Mouse (Mus musculus) MEL (cell line): Measurements from ENCODE around the gene Fkbp6. TPM values are rescaled to one million over a fixed set of nuclear protein-coding genes. Genes with fewer than 3 reads are reported as not detected.

Source experiments
- DNase-seq: peaks from one replicate; pipeline ENCODE4 v3.0.0; 2011; ENCODE audit warnings: low read depth, low spot score
- H3K27ac ChIP-seq: 2 replicates; pipeline ENCODE4 v1.5.1; 2012; ENCODE audit warnings: low read depth, mild to moderate bottlenecking, control low read depth, low read length, moderate library complexity; ENCODE audit not compliant: control insufficient read depth
- H3K27me3 ChIP-seq, 2 experiments: fragments of 150-350 bp in 1 of 2; sonication (generic) in 1 of 2; 2 replicates each; pipeline ENCODE4 v1.6.1; 2012; ENCODE audit warnings: low read length in 2 of 2, mild to moderate bottlenecking in 2 of 2, improper control_type of control experiment in 1 of 2, moderate library complexity in 1 of 2; ENCODE audit not compliant: insufficient read depth in 2 of 2, control insufficient read depth in 1 of 2
- H3K36me3 ChIP-seq, 2 experiments: 2 replicates each; pipeline ENCODE4 v1.6.1; 2012 to 2014; ENCODE audit warnings: low read length in 2 of 2, improper control_type of control experiment in 1 of 2, inconsistent platforms in 1 of 2, mild to moderate bottlenecking in 1 of 2; ENCODE audit not compliant: insufficient read depth in 2 of 2, control insufficient read depth in 1 of 2
- H3K4me1 ChIP-seq, 2 experiments: fragments of 150-350 bp in 1 of 2; sonication (generic) in 1 of 2; 2 replicates each; pipeline ENCODE4 v1.6.1; 2012; ENCODE audit warnings: low read length in 2 of 2, improper control_type of control experiment in 1 of 2, mild to moderate bottlenecking in 1 of 2; ENCODE audit not compliant: insufficient read depth in 2 of 2, control insufficient read depth in 1 of 2
- H3K4me3 ChIP-seq, 2 experiments: fragments of 150-350 bp in 1 of 2; sonication (generic) in 1 of 2; 2 replicates each; pipeline ENCODE4 v1.5.1; 2012; ENCODE audit warnings: low read depth in 2 of 2, low read length in 2 of 2, mild to moderate bottlenecking in 2 of 2, moderate library complexity in 2 of 2, control low read depth in 1 of 2, improper control_type of control experiment in 1 of 2; ENCODE audit not compliant: control insufficient read depth in 1 of 2, insufficient read depth in 1 of 2
- H3K79me2 ChIP-seq: 2 replicates; pipeline ENCODE4 v1.6.1; 2012; ENCODE audit warnings: mild to moderate bottlenecking, low read length, moderate library complexity; ENCODE audit not compliant: control insufficient read depth, poor library complexity, insufficient read depth
- H3K9ac ChIP-seq: 2 replicates; pipeline ENCODE4 v1.6.1; 2012; ENCODE audit warnings: low read depth, mild to moderate bottlenecking, control low read depth, low read length, moderate library complexity; ENCODE audit not compliant: control insufficient read depth, poor library complexity, severe bottlenecking
- H3K9me3 ChIP-seq: fragments of 150-350 bp; sonication (generic); replicated peaks from 2 replicates; pipeline ENCODE4 v1.6.1; 2012; ENCODE audit warnings: mild to moderate bottlenecking, low read length, improper control_type of control experiment, moderate library complexity; ENCODE audit not compliant: insufficient read depth
- CTCF ChIP-seq, 3 experiments: IDR thresholded peaks in 2 of 3; conservative IDR thresholded peaks in 1 of 3; 2 replicates each; pipeline ENCODE4 v1.5.1; 2011 to 2012; ENCODE audit warnings: low read length in 3 of 3, low read depth in 2 of 3, mild to moderate bottlenecking in 2 of 3, improper control_type of control experiment in 1 of 3, inconsistent platforms in 1 of 3, mixed read lengths in 1 of 3, moderate library complexity in 1 of 3; ENCODE audit not compliant: control insufficient read depth in 1 of 3, insufficient read depth in 1 of 3, poor library complexity in 1 of 3, severe bottlenecking in 1 of 3
- EP300 ChIP-seq, 2 experiments: IDR thresholded peaks; 2 replicates each; pipeline ENCODE4 v1.6.1; 2011; ENCODE audit warnings: improper control_type of control experiment in 2 of 2, low read length in 2 of 2, low read depth in 1 of 2, mild to moderate bottlenecking in 1 of 2
- GATA1 ChIP-seq: IDR thresholded peaks from 2 replicates; pipeline ENCODE4 v1.6.1; 2011; ENCODE audit warnings: low read depth, low read length, improper control_type of control experiment
- HCFC1 ChIP-seq: IDR thresholded peaks from 2 replicates; pipeline ENCODE4 v1.6.1; 2012; ENCODE audit warnings: low read depth, mild to moderate bottlenecking, inconsistent platforms, low read length, improper control_type of control experiment, moderate library complexity
- KAT2A ChIP-seq: conservative IDR thresholded peaks from 2 replicates; pipeline ENCODE4 v1.6.1; 2012; ENCODE audit warnings: low read depth, low read length, improper control_type of control experiment, inconsistent platforms
- MAX ChIP-seq: IDR thresholded peaks from 2 replicates; pipeline ENCODE4 v1.6.1; 2011; ENCODE audit warnings: low read length, improper control_type of control experiment
- MAZ ChIP-seq: IDR thresholded peaks from 2 replicates; pipeline ENCODE4 v1.6.1; 2012; ENCODE audit warnings: low read depth, mild to moderate bottlenecking, inconsistent platforms, low read length, improper control_type of control experiment
- MXI1 ChIP-seq: IDR thresholded peaks from 2 replicates; pipeline ENCODE4 v1.6.1; 2011; ENCODE audit warnings: mild to moderate bottlenecking, low read depth, low read length, improper control_type of control experiment
- MYC ChIP-seq: IDR thresholded peaks from 2 replicates; pipeline ENCODE4 v1.6.1; 2011; ENCODE audit warnings: low read depth, mild to moderate bottlenecking, low read length, improper control_type of control experiment, moderate library complexity
- NELFE ChIP-seq: IDR thresholded peaks from 2 replicates; pipeline ENCODE4 v1.6.1; 2011; ENCODE audit warnings: low read depth, low read length, improper control_type of control experiment
- POLR2AphosphoS2 ChIP-seq: IDR thresholded peaks from 2 replicates; pipeline ENCODE4 v1.6.1; 2011; ENCODE audit warnings: low read length, improper control_type of control experiment
- RCOR1 ChIP-seq: IDR thresholded peaks from 2 replicates; pipeline ENCODE4 v1.6.1; 2012; ENCODE audit warnings: low read depth, mild to moderate bottlenecking, inconsistent platforms, low read length, improper control_type of control experiment
- SIN3A ChIP-seq: IDR thresholded peaks from 2 replicates; pipeline ENCODE4 v1.6.1; 2012; ENCODE audit warnings: low read length, improper control_type of control experiment, inconsistent platforms
- TCF12 ChIP-seq: IDR thresholded peaks from 2 replicates; pipeline ENCODE4 v1.6.1; 2014; ENCODE audit warnings: low read depth, mild to moderate bottlenecking, inconsistent platforms, low read length, improper control_type of control experiment, moderate library complexity
- UBTF ChIP-seq: IDR thresholded peaks from 2 replicates; pipeline ENCODE4 v1.6.1; 2012; ENCODE audit warnings: low read depth, mild to moderate bottlenecking, inconsistent platforms, low read length, improper control_type of control experiment, moderate library complexity, borderline replicate concordance; ENCODE audit not compliant: insufficient read depth
- USF1 ChIP-seq: IDR thresholded peaks from 2 replicates; pipeline ENCODE4 v1.6.1; 2014; ENCODE audit warnings: low read depth, mild to moderate bottlenecking, inconsistent platforms, low read length, improper control_type of control experiment, moderate library complexity
- USF2 ChIP-seq, 2 experiments: IDR thresholded peaks; 2 replicates each; pipeline ENCODE4 v1.6.1; 2011 to 2012; ENCODE audit warnings: improper control_type of control experiment in 2 of 2, low read length in 2 of 2, borderline replicate concordance in 1 of 2, inconsistent platforms in 1 of 2, low read depth in 1 of 2, mild to moderate bottlenecking in 1 of 2; ENCODE audit not compliant: insufficient read depth in 1 of 2
- polyA plus RNA-seq, 2 experiments: library from polyadenylated mRNA; stranded (reverse) in 1 of 2; unstranded in 1 of 2; fragments of >175 nt in 1 of 2; fragments of >200 nt in 1 of 2; gene quantifications; 2 replicates each; pipeline versions ENCODE4 v1.2.1 to v1.2.4; 2012; ENCODE audit warnings: low replicate concordance in 2 of 2, low read depth in 1 of 2; ENCODE audit not compliant: insufficient read length in 2 of 2, insufficient read depth in 1 of 2, missing spikeins in 1 of 2
- total RNA-seq: library from RNA; depleted of rRNA; stranded (reverse); fragments of 300-350 nt; gene quantifications from 2 replicates; pipeline ENCODE4 v1.2.3, GENCODE M21; 2012

Fkbp6 gene
- total and polyA plus RNA-seq, 3 experiments: 0.10 to 0.19 TPM; not detected in 1

- H3K9ac ChIP-seq: no peak overlapping the region
- no peak overlapping the region for H3K27ac ChIP-seq
- no peak overlapping the region for H3K4me3 ChIP-seq
- H3K9me3 ChIP-seq: no peaks in the 10 kb centered on the region
- H3K27me3 ChIP-seq: peaks cover 0 to 3% of the 10 kb centered on the region in 2 experiments; a peak in 3 of 4 replicates
- TF ChIP-seq RCOR1 (no peak), SIN3A (no peak), MYC (no peak), POLR2AphosphoS2 (no peak), MAZ (no peak), USF1 (no peak), CTCF (IDR thresholded peaks at IDR 0.05 in 2 of 3, conservative IDR thresholded peaks at IDR 0.05 in 1 of 3; ENCODE audit: control insufficient read depth in 1 of 3, insufficient read depth in 1 of 3, low read depth in 2 of 3, low read length in 3 of 3, poor library complexity in 1 of 3, severe bottlenecking in 1 of 3) (no peak), EP300 (IDR thresholded peaks at IDR 0.05; ENCODE audit: low read depth in 1 of 2, low read length in 2 of 2) (no peak), TCF12 (no peak)
- TF ChIP-seq, all 39 proteins: peak for 0
- no peaks in the 10 kb centered on the region for H3K4me1 ChIP-seq
- no peak for DNase-seq
- no peaks in the 10 kb centered on the region for H3K79me2 ChIP-seq
- no peaks in the 10 kb centered on the region for H3K36me3 ChIP-seq
Observed at GRCm38 (mm10) chr5:135269451-135269850, 80.4 kb downstream of the Fkbp6 start.

- H3K36me3 ChIP-seq: no peaks in the 10 kb centered on the region
Observed at GRCm38 (mm10) chr5:135264548-135264947, 85.3 kb downstream of the Fkbp6 start.

GRCm38 (mm10) chr5:135263866-135264503 is 85.9 kb downstream of the Fkbp6 start:
- Histone ChIP-seq H3K27ac (no peak overlapping the region), H3K9ac (no peak overlapping the region), H3K4me3 (no peak overlapping the region), H3K79me2 (no peaks in the 10 kb centered on the region), H3K4me1 (no peaks in the 10 kb centered on the region), H3K27me3 (peaks cover 0 to 11% of the 10 kb centered on the region in 2 experiments; a peak in 3 of 4 replicates), H3K9me3 (no peaks in the 10 kb centered on the region), H3K36me3 (no peaks in the 10 kb centered on the region)
- DNase-seq: no peak
- TF ChIP-seq HCFC1 (no peak), NELFE (no peak), RCOR1 (no peak), KAT2A (no peak), MXI1 (no peak), GATA1 (no peak), UBTF (no peak), MAX (no peak), EP300 (IDR thresholded peaks at IDR 0.05; ENCODE audit: low read depth in 1 of 2, low read length in 2 of 2) (no peak), POLR2AphosphoS2 (no peak), MYC (no peak)

More at GRCm38 (mm10) chr5:135264548-135264947, 85.3 kb downstream of the Fkbp6 start:
- H3K79me2 ChIP-seq: no peaks in the 10 kb centered on the region
- H3K4me3 ChIP-seq: no peak overlapping the region
- TF ChIP-seq USF2 (IDR thresholded peaks at IDR 0.05; ENCODE audit: borderline replicate concordance in 1 of 2, insufficient read depth in 1 of 2, low read depth in 1 of 2, low read length in 2 of 2): no peak
- TF ChIP-seq UBTF: no peak
- TF ChIP-seq POLR2AphosphoS2: no peak
- no peaks in the 10 kb centered on the region for H3K9me3 ChIP-seq
- no peak overlapping the region for H3K9ac ChIP-seq
- H3K27ac ChIP-seq: no peak overlapping the region
- H3K27me3 ChIP-seq: peaks cover 0 to 11% of the 10 kb centered on the region in 2 experiments; a peak in 3 of 4 replicates
- H3K4me1 ChIP-seq: no peaks in the 10 kb centered on the region
- DNase-seq: no peak
